Mouse (Mus musculus): ENCODE results near the gene Rab31. TPM values are rescaled to one million over a fixed set of nuclear protein-coding genes. Genes with fewer than 3 reads are reported as not detected.

Gene Rab31
- 17.6 TPM for polyA plus RNA-seq (2014; fragmentation: Illumina TruSeq; extraction: RNeasy Lipid Tissue Mini Kit (QIAGEN cat#74804); ENCODE audit: low read depth, low replicate concordance)

DNA sequence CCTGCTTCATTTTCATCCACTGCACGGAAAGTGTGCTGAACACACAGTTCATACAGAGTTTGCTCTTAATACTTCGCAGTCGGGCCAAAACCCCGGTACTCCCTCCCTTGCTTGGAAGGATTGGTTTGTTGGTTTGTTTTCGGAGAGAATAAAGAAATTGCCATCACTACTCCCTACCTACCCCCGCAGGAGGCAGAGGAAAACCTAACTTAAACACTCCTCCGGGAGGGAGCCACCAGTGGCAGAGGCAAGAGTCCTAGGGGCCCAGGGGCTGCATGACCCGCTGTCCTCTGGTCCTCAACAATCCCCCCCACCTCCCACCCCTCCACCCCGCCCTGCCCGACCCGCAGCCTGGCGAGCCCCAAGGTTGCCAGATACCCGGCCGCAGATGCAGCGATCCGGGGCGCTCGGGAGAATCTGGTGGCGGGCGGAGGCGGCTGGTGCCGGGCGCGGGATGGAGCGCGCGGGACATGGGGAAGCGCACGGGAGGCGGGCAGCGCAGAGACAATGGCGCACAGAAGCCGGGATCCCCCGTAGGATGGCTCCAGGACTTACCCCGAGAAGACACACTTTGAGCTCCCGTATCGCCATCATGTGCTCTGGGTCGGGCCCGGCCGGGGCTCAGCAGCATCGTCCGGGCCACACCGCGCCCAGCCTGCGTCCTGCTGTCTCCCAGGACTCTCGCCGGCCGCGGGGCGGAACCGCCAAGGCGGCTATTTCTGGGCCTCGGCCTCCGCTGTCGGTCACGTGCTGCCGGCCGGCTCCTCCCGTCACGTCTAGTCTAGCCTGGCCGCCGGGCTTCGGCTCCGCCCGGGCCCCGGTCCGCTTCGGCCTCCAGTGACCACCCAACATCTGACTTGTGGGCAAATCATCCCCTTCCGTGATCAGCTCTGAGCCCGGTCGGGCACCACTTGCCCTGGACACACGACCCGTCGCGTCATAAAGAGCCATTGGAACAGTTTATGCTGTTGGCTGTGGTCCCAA is at the start of gene Rab31:
Gene Rab31, minus strand, starts transcription at position 802 of the 984 bp plus-strand sequence.

DNA sequence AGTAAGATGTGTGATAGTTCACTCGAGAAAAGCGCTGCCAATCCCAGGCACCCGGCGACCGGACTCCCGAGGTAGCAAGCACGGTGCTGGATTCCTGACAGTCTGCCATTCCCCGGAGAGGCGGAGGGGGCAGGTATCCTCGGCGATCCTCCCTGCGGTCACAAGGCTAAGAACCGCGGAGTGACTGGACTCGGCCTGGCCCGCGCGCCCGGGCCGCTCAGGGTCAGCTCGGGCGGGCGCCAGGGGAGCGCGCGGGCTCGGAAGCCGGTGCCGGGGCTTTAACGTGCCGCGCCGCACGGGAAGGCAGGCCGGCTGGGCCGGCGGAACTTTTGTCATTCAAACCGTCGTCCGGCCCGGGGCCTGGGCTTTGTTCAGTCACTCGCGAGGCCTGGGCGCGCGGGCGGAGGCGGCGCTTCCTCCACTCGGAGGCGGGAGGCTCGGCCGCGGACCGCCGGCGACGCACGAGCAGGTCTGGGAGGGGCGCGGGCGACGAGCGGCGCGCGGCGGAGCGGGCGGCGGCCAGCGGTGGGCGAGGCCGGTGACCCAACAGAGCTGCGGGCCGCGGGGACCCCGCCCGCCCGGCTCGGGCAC is 10.1 kb upstream of the Rab31 start, which contains the start of gene Ppp4r1:
Gene Ppp4r1, plus strand, starts transcription at position 23 of the 591 bp plus-strand sequence.

DNA sequence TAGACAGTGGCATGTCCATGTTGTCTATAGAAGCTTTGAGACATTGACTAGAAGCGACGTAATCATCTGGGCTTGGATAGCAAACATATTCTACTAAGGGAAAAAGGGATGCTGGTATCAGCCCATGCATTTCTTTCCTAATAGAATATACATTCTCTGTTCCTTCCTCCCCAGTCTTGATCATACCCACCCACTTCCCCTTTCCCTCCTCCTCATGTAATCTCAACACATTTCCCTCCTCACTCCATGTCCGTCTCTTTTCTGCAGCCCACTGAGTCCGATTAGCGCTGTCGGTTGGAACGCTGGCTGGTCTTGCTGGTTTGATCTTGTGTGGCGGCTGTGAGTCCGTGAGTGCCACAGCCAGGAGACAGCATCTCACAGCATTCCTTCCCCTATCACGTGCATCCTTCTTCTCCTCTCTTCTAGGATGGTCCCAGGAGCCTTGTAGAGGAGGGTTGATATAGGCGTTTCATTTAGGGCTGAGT is 130.8 kb downstream of the Rab31 start, which contains the start of gene Txndc2:
Gene Txndc2, minus strand, starts transcription at position 435 of the 485 bp plus-strand sequence.

DNA sequence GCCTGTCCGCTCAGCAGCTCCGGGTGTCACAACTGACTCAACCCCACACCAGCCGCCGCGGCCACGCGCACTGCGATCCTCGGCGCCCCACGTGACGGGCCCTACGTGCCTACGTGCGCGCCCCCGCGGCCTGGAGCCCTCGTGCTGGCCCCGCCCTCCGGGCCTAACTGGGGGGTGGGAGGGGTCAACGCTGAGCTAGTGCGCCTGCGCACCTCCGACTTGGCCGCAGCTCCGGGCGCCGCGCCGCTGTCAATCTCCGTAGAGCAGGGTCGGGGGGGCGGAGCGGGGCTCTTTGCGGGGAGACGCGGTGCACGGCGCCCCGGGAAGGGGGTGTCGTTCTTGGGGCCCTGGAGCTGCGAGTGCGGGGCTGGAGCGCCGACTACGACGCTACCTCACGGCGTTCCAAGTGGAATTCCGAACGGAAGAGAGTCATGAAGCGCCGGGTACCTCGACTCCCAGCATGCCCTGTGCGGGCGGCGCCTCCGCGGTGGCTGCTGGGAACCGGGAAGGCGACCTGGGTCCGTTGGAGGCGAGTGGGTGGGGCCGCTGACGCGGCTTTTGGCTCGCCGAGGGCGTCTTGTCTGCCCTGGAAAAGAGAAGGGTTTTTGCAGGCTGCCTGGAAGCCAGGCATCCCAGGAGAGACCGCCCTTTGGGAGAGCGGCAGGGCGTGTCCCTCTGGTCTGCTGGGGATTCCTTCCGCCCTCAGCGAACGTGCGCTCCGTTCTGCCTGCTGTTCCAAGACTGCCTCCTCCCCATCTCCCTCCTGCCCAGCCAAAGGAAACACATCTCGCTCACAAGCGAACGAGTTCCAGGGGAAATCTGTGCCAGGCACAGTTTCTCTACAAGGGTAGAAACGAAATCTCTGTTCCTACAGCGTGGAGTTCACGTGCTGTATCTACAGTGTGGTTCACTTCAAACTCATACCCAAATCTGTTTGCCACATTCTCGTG is 158.8 kb downstream of the Rab31 start, which contains the start of gene Vapa:
Gene Vapa, minus strand, starts transcription at position 93 of the 950 bp plus-strand sequence.

Other genes starting within 250 kb of the Rab31 start
- 3.2 TPM for gene Tmem232, start 232.0 kb downstream of the Rab31 start, polyA plus RNA-seq (2014; fragmentation: Illumina TruSeq; extraction: RNeasy Lipid Tissue Mini Kit (QIAGEN cat#74804); ENCODE audit: low read depth, low replicate concordance)
- gene Vapa, start 159.2 kb downstream of the Rab31 start, polyA plus RNA-seq (2014; fragmentation: Illumina TruSeq; extraction: RNeasy Lipid Tissue Mini Kit (QIAGEN cat#74804); ENCODE audit: low read depth, low replicate concordance), result 81.6 TPM
- gene Txndc2, start 130.6 kb downstream of the Rab31 start, polyA plus RNA-seq (2014; fragmentation: Illumina TruSeq; extraction: RNeasy Lipid Tissue Mini Kit (QIAGEN cat#74804); ENCODE audit: low read depth, low replicate concordance), result 12.3 TPM
- gene Ppp4r1, start 9.8 kb upstream of the Rab31 start, polyA plus RNA-seq (2014; fragmentation: Illumina TruSeq; extraction: RNeasy Lipid Tissue Mini Kit (QIAGEN cat#74804); ENCODE audit: low read depth, low replicate concordance), result 36.3 TPM
- gene Ralbp1, start 113.0 kb upstream of the Rab31 start, polyA plus RNA-seq (2014; fragmentation: Illumina TruSeq; extraction: RNeasy Lipid Tissue Mini Kit (QIAGEN cat#74804); ENCODE audit: low read depth, low replicate concordance), result 50.4 TPM
- 56.1 TPM for gene Twsg1, start 178.5 kb upstream of the Rab31 start, polyA plus RNA-seq (2014; fragmentation: Illumina TruSeq; extraction: RNeasy Lipid Tissue Mini Kit (QIAGEN cat#74804); ENCODE audit: low read depth, low replicate concordance)

All from adipose tissue, adult 10 weeks (tissue).